Mouse (Mus musculus) spleen, adult 12 weeks (tissue): Measurements from ENCODE around the gene Cdca3.

ENCODE experiments used
- DNase-seq: peaks from one replicate; pipeline ENCODE4 v3.0.0; 2022; ENCODE audit warnings: low spot score

Gene Cdca3

GRCm38 (mm10) chr6:124865766-124866362 is 36.5 kb downstream of the Cdca3 start:
- no peak for DNase-seq

GRCm38 (mm10) chr6:124866560-124866959 is 37.2 kb downstream of the Cdca3 start:
- DNase-seq, result no peak

DNA sequence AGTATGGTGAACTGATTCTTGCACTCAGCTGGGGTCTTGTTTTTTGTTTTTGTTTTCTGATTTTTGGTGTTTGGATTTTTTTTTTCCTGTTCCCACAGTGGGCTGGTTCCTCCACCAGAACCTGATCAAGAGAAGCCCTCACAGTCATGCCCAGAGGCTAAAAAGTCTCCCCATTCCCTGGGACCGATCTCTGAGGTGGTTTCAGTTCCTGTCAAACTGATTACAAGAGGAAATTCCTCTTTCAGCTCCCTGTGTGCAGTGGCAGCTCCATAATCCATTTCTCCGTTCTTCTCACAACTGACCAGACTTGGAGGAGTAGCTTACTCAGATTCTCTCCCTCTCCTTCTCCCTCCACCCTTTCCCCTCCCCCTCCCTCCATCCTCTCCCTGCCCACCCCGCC is 45.0 kb downstream of the Cdca3 start:
- no peak for DNase-seq

DNA sequence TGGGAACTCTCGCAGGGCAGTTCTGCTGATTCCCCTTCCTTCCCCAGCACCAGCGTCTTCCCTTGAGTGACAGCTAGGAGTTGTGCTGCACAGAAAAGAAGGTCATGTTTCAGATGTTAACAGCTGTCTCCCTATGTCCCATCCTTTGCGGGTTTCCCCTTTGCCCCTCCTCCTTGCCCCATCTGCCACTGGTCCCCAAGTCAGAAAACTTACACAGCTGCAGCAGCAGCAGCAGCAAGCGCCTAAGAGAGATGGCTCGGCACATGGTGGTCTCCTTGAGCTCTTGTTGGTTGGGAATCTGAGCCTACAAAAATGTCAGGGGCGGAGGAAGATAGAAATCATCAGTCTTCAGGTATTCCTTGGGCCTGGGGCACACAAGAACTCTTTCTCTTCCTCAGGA is 50.0 kb downstream of the Cdca3 start:
- DNase-seq, result no peak

DNA sequence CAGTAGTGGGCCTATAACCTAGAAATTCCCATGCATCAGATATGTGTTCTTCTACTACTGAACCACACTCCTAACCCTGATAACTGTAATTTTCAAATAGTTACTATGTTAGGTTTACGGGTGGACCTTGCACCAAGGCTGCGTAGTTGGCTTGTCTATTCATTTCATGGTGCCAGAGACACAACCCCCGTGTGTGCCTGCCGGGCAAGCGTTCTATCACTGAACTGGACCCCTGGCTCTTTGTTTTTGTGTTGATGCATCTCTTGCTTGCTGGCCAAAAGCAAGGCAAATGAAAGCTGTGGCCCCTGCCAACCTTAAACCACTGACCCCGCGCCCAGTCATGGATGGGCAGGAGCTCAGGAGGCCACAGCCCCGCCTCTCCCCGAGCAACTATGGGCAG is 52.5 kb downstream of the Cdca3 start:
- no peak for DNase-seq
